Mouse (Mus musculus) ES-Bruce4 (cell line): Measurements from ENCODE around the gene Arid1b. TPM values are rescaled to one million over a fixed set of nuclear protein-coding genes. Genes with fewer than 3 reads are reported as not detected.

Source experiments
- H3K27ac ChIP-seq: 2 replicates; pipeline ENCODE4 v1.5.1; 2012; ENCODE audit warnings: low read length, inconsistent platforms; ENCODE audit not compliant: insufficient read depth
- H3K27me3 ChIP-seq: 2 replicates; pipeline ENCODE4 v1.6.1; 2012; ENCODE audit warnings: mild to moderate bottlenecking, low read length, inconsistent platforms; ENCODE audit not compliant: control insufficient read depth, poor library complexity, insufficient read depth, severe bottlenecking
- H3K36me3 ChIP-seq: 2 replicates; pipeline ENCODE4 v1.6.1; 2012; ENCODE audit warnings: inconsistent platforms, mild to moderate bottlenecking, low read length, moderate library complexity; ENCODE audit not compliant: control insufficient read depth, poor library complexity, insufficient read depth, severe bottlenecking
- H3K4me1 ChIP-seq: one replicate; pipeline ENCODE4 v1.8.1; 2011; ENCODE audit warnings: low read length; ENCODE audit not compliant: control insufficient read depth, insufficient read depth
- H3K4me3 ChIP-seq: 2 replicates; pipeline ENCODE4 v1.5.1; 2011; ENCODE audit warnings: low read depth, mild to moderate bottlenecking, low read length
- H3K9ac ChIP-seq: 2 replicates; pipeline ENCODE4 v1.6.1; 2012; ENCODE audit warnings: low read depth, mild to moderate bottlenecking, inconsistent platforms; ENCODE audit not compliant: poor library complexity, severe bottlenecking
- H3K9me3 ChIP-seq: replicated peaks from 2 replicates; pipeline ENCODE4 v1.6.1; 2012; ENCODE audit warnings: mild to moderate bottlenecking, low read length, inconsistent platforms; ENCODE audit not compliant: control insufficient read depth, poor library complexity, insufficient read depth, severe bottlenecking
- CTCF ChIP-seq: IDR thresholded peaks from one replicate; pipeline ENCODE4 v1.8.1; 2011; ENCODE audit warnings: low read depth, low read length
- EP300 ChIP-seq: IDR thresholded peaks from 2 replicates; pipeline ENCODE4 v1.6.1; 2011; ENCODE audit warnings: low read depth, low read length; ENCODE audit not compliant: insufficient read depth
- POLR2A ChIP-seq: IDR thresholded peaks from one replicate; pipeline ENCODE4 v1.8.1; 2011; ENCODE audit warnings: low read length; ENCODE audit not compliant: insufficient read depth
- polyA plus RNA-seq: library from polyadenylated mRNA; stranded (reverse); fragments of >200 nt; gene quantifications from 2 replicates; pipeline ENCODE4 v1.2.4, GENCODE M21; 2011; ENCODE audit warnings: low read depth; ENCODE audit not compliant: missing spikeins, insufficient read depth, insufficient read length

Gene Arid1b
- polyA plus RNA-seq, 1 experiment = 20.4 TPM

- Histone ChIP-seq H3K27me3 (no peaks in the 10 kb centered on the region), H3K4me1 (no peaks in the 10 kb centered on the region), H3K4me3 (peak overlapping the region; percentile 23), H3K9me3 (0 out of 2 replicates have a peak, but pooled peaks cover 2% of the 10 kb centered on the region), H3K9ac (no peak overlapping the region), H3K36me3 (no peaks in the 10 kb centered on the region), H3K27ac (no peak overlapping the region)
- no peak for TF ChIP-seq POLR2A
- no peak for TF ChIP-seq CTCF
- TF ChIP-seq EP300 = no peak
Observed at GRCm38 (mm10) chr17:4991600-4991999, 2.5 kb upstream of the Arid1b start.

DNA sequence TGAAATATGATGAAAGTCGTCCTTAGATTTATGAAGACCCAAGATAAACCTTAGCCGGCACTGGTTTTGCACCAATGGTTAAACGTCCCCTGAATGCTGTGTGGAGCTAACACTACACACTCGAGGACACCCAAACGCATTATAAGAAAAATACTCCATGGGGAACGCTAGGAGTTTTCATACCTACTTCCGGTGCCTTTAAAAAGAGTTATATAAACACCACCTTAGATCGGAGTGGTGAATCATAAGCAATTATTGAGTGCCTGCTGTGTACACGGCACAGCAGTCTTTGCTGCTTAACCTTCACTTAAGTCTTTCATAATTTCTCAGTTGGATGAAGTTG is 664 bp upstream of the Arid1b start:
- TF ChIP-seq POLR2A (no peak), EP300 (no peak), CTCF (no peak)
- peak overlapping the region; percentile 100 for H3K9ac ChIP-seq
- H3K4me3 ChIP-seq = peak overlapping the region; percentile 88
- H3K27me3 ChIP-seq = no peaks in the 10 kb centered on the region
- peak overlapping the region; percentile 76 for H3K27ac ChIP-seq
- no peaks in the 10 kb centered on the region for H3K36me3 ChIP-seq
- H3K9me3 ChIP-seq = 0 out of 2 replicates have a peak, but pooled peaks cover 2% of the 10 kb centered on the region
- H3K4me1 ChIP-seq = no peaks in the 10 kb centered on the region

- Histone ChIP-seq H3K4me1 (no peaks in the 10 kb centered on the region), H3K36me3 (no peaks in the 10 kb centered on the region), H3K27me3 (no peaks in the 10 kb centered on the region), H3K27ac (peak overlapping the region; percentile 90), H3K9ac (peak overlapping the region; percentile 100), H3K9me3 (0 out of 2 replicates have a peak, but pooled peaks cover 2% of the 10 kb centered on the region), H3K4me3 (peak overlapping the region; percentile 88)
- TF ChIP-seq POLR2A (no peak), CTCF (no peak), EP300 (no peak)
Observed at GRCm38 (mm10) chr17:4994504-4994812, 326 bp downstream of the Arid1b start.

DNA sequence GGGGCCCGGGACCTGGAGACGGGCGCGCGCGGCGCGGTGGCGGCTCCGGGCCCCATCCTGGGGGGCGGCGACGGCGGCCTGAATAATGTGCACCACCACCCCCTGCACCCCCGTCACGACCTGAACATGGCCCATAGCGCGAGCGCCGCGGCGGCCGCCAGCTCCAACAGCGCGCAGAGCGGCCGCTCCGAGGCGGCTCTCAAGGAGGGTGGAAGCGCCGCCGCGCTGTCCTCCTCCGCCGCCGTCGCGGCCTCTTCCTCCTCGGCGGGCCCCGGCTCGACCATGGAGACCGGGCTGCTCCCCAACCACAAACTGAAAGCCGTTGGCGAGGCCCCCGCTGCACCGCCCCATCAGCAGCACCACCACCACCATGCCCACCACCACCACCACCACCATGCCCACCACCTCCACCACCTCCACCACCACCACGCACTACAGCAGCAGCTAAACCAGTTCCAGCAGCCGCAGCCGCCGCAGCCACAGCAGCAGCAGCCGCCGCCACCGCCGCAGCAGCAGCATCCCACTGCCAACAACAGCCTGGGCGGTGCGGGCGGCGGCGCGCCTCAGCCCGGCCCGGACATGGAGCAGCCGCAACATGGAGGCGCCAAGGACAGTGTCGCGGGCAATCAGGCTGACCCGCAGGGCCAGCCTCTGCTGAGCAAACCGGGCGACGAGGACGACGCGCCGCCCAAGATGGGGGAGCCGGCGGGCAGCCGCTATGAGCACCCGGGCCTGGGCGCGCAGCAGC is 855 bp downstream of the Arid1b start:
- H3K36me3 ChIP-seq = no peaks in the 10 kb centered on the region
- H3K4me1 ChIP-seq = no peaks in the 10 kb centered on the region

GRCm38 (mm10) chr17:4995561-4996051 is 1.5 kb downstream of the Arid1b start:
- Histone ChIP-seq H3K4me1 (no peaks in the 10 kb centered on the region), H3K36me3 (no peaks in the 10 kb centered on the region), H3K27me3 (no peaks in the 10 kb centered on the region), H3K9me3 (0 out of 2 replicates have a peak, but pooled peaks cover 2% of the 10 kb centered on the region), H3K27ac (peak overlapping the region; percentile 40; the same call in 1 of the 2 replicates), H3K4me3 (peak overlapping the region; percentile 75), H3K9ac (peak overlapping the region; percentile 100)
- TF ChIP-seq CTCF = no peak
- TF ChIP-seq POLR2A = no peak
- TF ChIP-seq EP300 = no peak

More for the DNA sequence above, 855 bp downstream of the Arid1b start:
- peak overlapping the region; percentile 75 for H3K4me3 ChIP-seq
- peak overlapping the region; percentile 100 for H3K9ac ChIP-seq
- no peak for TF ChIP-seq CTCF
- TF ChIP-seq POLR2A = no peak
- peak overlapping the region; percentile 40 for H3K27ac ChIP-seq
- H3K9me3 ChIP-seq = 0 out of 2 replicates have a peak, but pooled peaks cover 2% of the 10 kb centered on the region
- no peaks in the 10 kb centered on the region for H3K27me3 ChIP-seq

DNA sequence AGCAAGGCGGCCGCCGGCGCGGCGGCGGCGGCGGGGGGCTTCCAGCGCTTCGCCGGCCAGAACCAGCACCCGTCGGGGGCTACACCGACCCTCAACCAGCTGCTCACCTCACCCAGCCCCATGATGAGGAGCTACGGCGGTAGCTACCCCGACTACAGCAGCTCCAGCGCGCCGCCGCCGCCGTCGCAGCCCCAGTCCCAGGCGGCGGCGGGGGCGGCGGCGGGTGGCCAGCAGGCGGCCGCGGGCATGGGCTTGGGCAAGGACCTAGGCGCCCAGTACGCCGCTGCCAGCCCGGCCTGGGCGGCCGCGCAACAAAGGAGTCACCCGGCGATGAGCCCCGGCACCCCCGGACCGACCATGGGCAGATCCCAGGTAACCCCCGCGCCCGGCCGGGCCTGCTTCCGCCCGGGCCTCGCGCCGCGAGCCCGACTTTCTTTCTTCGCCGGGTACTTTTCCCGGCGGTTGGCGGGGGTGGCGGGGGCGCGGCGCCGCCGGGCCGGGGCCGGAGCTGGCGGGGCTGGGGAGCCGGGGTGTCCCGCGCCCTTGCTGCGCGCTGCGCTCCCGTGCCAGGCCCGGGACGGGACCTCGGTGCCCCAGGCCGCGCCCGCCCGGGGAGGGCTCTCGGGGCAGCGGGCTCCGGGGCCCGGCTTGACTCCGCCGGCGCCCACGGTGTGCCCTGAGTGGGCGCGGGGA is 2.1 kb downstream of the Arid1b start:
- Histone ChIP-seq H3K9ac (peak overlapping the region; percentile 100), H3K4me1 (peaks cover 2% of the 10 kb centered on the region), H3K27me3 (no peaks in the 10 kb centered on the region), H3K4me3 (peak overlapping the region; percentile 75), H3K36me3 (no peaks in the 10 kb centered on the region), H3K9me3 (no peaks in the 10 kb centered on the region), H3K27ac (no peak overlapping the region)
- TF ChIP-seq EP300 = no peak
